Mouse (Mus musculus) kidney, embryonic 16.5 days (tissue): ENCODE results near the gene Grid2ip. TPM values are rescaled to one million over a fixed set of nuclear protein-coding genes. Genes with fewer than 3 reads are reported as not detected.

Experiments used
- ATAC-seq: fragments of 200-750 bp; cut with Nextera tagmentation; 2 replicates; pipeline ENCODE4 v1.8.0; 2017; ENCODE audit warnings: moderate TSS enrichment; ENCODE audit not compliant: low FRiP score, low TSS enrichment
- H3K27ac ChIP-seq: fragments of 300-500 bp; sonication (generic); 2 replicates; pipeline ENCODE4 v1.5.1; 2014; ENCODE audit warnings: low read length
- H3K27me3 ChIP-seq: fragments of 300-500 bp; sonication (generic); 2 replicates; pipeline ENCODE4 v1.6.1; 2014; ENCODE audit warnings: low read length, control low read depth, mixed read lengths; ENCODE audit not compliant: insufficient read depth
- H3K36me3 ChIP-seq: fragments of 300-500 bp; sonication (generic); 2 replicates; pipeline ENCODE4 v1.6.1; 2014; ENCODE audit warnings: low read length, control low read depth, mixed read lengths; ENCODE audit not compliant: insufficient read depth
- H3K4me1 ChIP-seq: fragments of 300-500 bp; sonication (generic); 2 replicates; pipeline ENCODE4 v1.6.1; 2014; ENCODE audit warnings: low read length, control low read depth, mixed read lengths; ENCODE audit not compliant: insufficient read depth
- H3K4me2 ChIP-seq: fragments of 300-500 bp; sonication (generic); replicated peaks from 2 replicates; pipeline ENCODE4 v1.6.1; 2014; ENCODE audit warnings: low read depth, low read length
- H3K4me3 ChIP-seq: fragments of 300-500 bp; sonication (generic); 2 replicates; pipeline ENCODE4 v1.5.1; 2014; ENCODE audit warnings: mild to moderate bottlenecking, low read length
- H3K9ac ChIP-seq: fragments of 300-500 bp; sonication (generic); replicated peaks from 2 replicates; pipeline ENCODE4 v1.6.1; 2014; ENCODE audit warnings: low read length
- H3K9me3 ChIP-seq: fragments of 300-500 bp; sonication (generic); 2 replicates; pipeline ENCODE4 v1.6.1; 2016; ENCODE audit warnings: low read length, control low read depth
- WGBS: fragments of 180-500 bp; shearing (Covaris S2); extraction: QIAGEN DNeasy Blood & Tissue Kit; methylation state at CpG from one replicate; pipeline ENCODE4 v1.1.7; 2014; 5-methylcytosine and 5-hydroxymethylcytosine counted together
- polyA plus RNA-seq: library from polyadenylated mRNA; unstranded; fragments of >200 nt; fragmentation: Nextera tagmentation; extraction: Ambion mirVana; gene quantifications from 2 replicates; pipeline ENCODE4 v1.2.1, GENCODE M21; 2015

The Grid2ip gene
- polyA plus RNA-seq, 1 experiment from 2014 or later, result 0.07 TPM

- peaks cover 23% of the 10 kb centered on the region for H3K36me3 ChIP-seq
- H3K4me2 ChIP-seq, result peak within 1 kb of the TSS; percentile 88
- peak within 1 kb of the TSS; percentile 92 for H3K9ac ChIP-seq
- under 1% methylated on average over 57 of the region's 57 CpGs for WGBS
- peak within 1 kb of the TSS; percentile 73 for H3K27ac ChIP-seq
- ATAC-seq, result peak; percentile 78
- H3K9me3 ChIP-seq, result no peaks in the 10 kb centered on the region
- peak within 1 kb of the TSS; percentile 95 for H3K4me3 ChIP-seq
- H3K4me1 ChIP-seq, result peaks cover 15% of the 10 kb centered on the region
- no peaks in the 10 kb centered on the region for H3K27me3 ChIP-seq
Measured at GRCm38 (mm10) chr5:143328690-143329495, 28.2 kb upstream of the Grid2ip start, which contains the start of gene Zdhhc4. Zdhhc4 (minus strand) TSS chr5:143329256.

- 18% methylated on average over 5 of the region's 5 CpGs for WGBS
- Histone ChIP-seq H3K4me2 (0 out of 2 replicates have a peak overlapping the region, but pooled peaks have one; percentile 5), H3K36me3 (no peaks in the 10 kb centered on the region), H3K27me3 (no peaks in the 10 kb centered on the region), H3K4me3 (no peak overlapping the region), H3K9me3 (no peaks in the 10 kb centered on the region), H3K9ac (no peak overlapping the region), H3K27ac (no peak overlapping the region), H3K4me1 (peaks cover 6% of the 10 kb centered on the region; the same call in 1 of the 2 replicates)
- no peak for ATAC-seq
Measured at GRCm38 (mm10) chr5:143333872-143334271, 23.3 kb upstream of the Grid2ip start.

GRCm38 (mm10) chr5:143334418-143335088 lies 22.6 kb upstream of the Grid2ip start:
- H3K27me3 ChIP-seq, result no peaks in the 10 kb centered on the region
- ATAC-seq, result no peak; the same call in 1 of the 2 replicates
- H3K36me3 ChIP-seq, result no peaks in the 10 kb centered on the region
- no peak overlapping the region for H3K9ac ChIP-seq
- H3K27ac ChIP-seq, result no peak overlapping the region
- 55% methylated on average over 14 of the region's 14 CpGs for WGBS
- H3K4me1 ChIP-seq, result peaks cover 5% of the 10 kb centered on the region; the same call in 1 of the 2 replicates
- H3K4me2 ChIP-seq, result no peak overlapping the region
- H3K4me3 ChIP-seq, result no peak overlapping the region
- no peaks in the 10 kb centered on the region for H3K9me3 ChIP-seq

GRCm38 (mm10) chr5:143335089-143335460 lies 22.1 kb upstream of the Grid2ip start:
- no peaks in the 10 kb centered on the region for H3K36me3 ChIP-seq
- H3K4me2 ChIP-seq, result no peak overlapping the region
- 71% methylated on average over 7 of the region's 7 CpGs for WGBS
- H3K4me3 ChIP-seq, result no peak overlapping the region
- H3K4me1 ChIP-seq, result no peaks in the 10 kb centered on the region
- H3K9me3 ChIP-seq, result no peaks in the 10 kb centered on the region
- H3K27ac ChIP-seq, result no peak overlapping the region
- no peak overlapping the region for H3K9ac ChIP-seq
- H3K27me3 ChIP-seq, result no peaks in the 10 kb centered on the region
- ATAC-seq, result no peak

- no peaks in the 10 kb centered on the region for H3K36me3 ChIP-seq
- H3K4me1 ChIP-seq, result no peaks in the 10 kb centered on the region
- H3K4me3 ChIP-seq, result no peak overlapping the region
- no peak for ATAC-seq
- no peak overlapping the region for H3K27ac ChIP-seq
- no peaks in the 10 kb centered on the region for H3K27me3 ChIP-seq
- no peak overlapping the region for H3K4me2 ChIP-seq
- 57% methylated on average over 6 of the region's 6 CpGs for WGBS
- no peak overlapping the region for H3K9ac ChIP-seq
- H3K9me3 ChIP-seq, result no peaks in the 10 kb centered on the region
Measured at GRCm38 (mm10) chr5:143336559-143336958, 20.6 kb upstream of the Grid2ip start.

GRCm38 (mm10) chr5:143339603-143340002 lies 17.5 kb upstream of the Grid2ip start:
- no peaks in the 10 kb centered on the region for H3K27me3 ChIP-seq
- 0 out of 2 replicates have a peak, but pooled peaks cover 3% of the 10 kb centered on the region for H3K9me3 ChIP-seq
- no peak overlapping the region for H3K4me3 ChIP-seq
- WGBS, result 54% methylated on average over 6 of the region's 6 CpGs
- no peaks in the 10 kb centered on the region for H3K4me1 ChIP-seq
- H3K9ac ChIP-seq, result no peak overlapping the region
- no peak overlapping the region for H3K4me2 ChIP-seq
- no peak for ATAC-seq
- no peaks in the 10 kb centered on the region for H3K36me3 ChIP-seq
- no peak overlapping the region for H3K27ac ChIP-seq

GRCm38 (mm10) chr5:143346367-143346766 lies 10.8 kb upstream of the Grid2ip start:
- Histone ChIP-seq H3K4me3 (no peak overlapping the region), H3K9me3 (peaks cover 18% of the 10 kb centered on the region), H3K4me2 (no peak overlapping the region), H3K9ac (no peak overlapping the region), H3K27ac (no peak overlapping the region), H3K36me3 (no peaks in the 10 kb centered on the region), H3K27me3 (no peaks in the 10 kb centered on the region), H3K4me1 (no peaks in the 10 kb centered on the region)
- peak; percentile 86 for ATAC-seq
- WGBS, result 43% methylated on average over 8 of the region's 8 CpGs

- H3K27ac ChIP-seq, result no peak overlapping the region
- no peaks in the 10 kb centered on the region for H3K4me1 ChIP-seq
- no peak overlapping the region for H3K4me3 ChIP-seq
- no peaks in the 10 kb centered on the region for H3K36me3 ChIP-seq
- peaks cover 7% of the 10 kb centered on the region; the same call in 1 of the 2 replicates for H3K9me3 ChIP-seq
- 42% methylated on average over 5 of the region's 5 CpGs for WGBS
- H3K27me3 ChIP-seq, result peaks cover 31% of the 10 kb centered on the region
- no peak for ATAC-seq
- no peak overlapping the region for H3K9ac ChIP-seq
- no peak overlapping the region for H3K4me2 ChIP-seq
Measured at GRCm38 (mm10) chr5:143356017-143356416, 1.1 kb upstream of the Grid2ip start.

GRCm38 (mm10) chr5:143357564-143357963 lies 426 bp downstream of the Grid2ip start:
- Histone ChIP-seq H3K27ac (no peak overlapping the region), H3K4me2 (peak overlapping the region; percentile 38), H3K9ac (0 out of 2 replicates have a peak overlapping the region, but pooled peaks have one; percentile 13), H3K36me3 (no peaks in the 10 kb centered on the region), H3K27me3 (peaks cover 34% of the 10 kb centered on the region), H3K4me3 (peak overlapping the region; percentile 8; the same call in 1 of the 2 replicates), H3K4me1 (no peaks in the 10 kb centered on the region), H3K9me3 (0 out of 2 replicates have a peak, but pooled peaks cover 5% of the 10 kb centered on the region)
- WGBS, result 4% methylated on average over 28 of the region's 28 CpGs
- peak; percentile 14; the same call in 1 of the 2 replicates for ATAC-seq
